Mouse (Mus musculus) stomach, embryonic 15.5 days (tissue): ENCODE measurements at regions not wholly inside any gene's neighbourhood (a gene's known extent, or its start where the extent isn't known, plus 50 kb on each side); places are given as distances from the start of the nearest gene placed in this dataset.

Source experiments
- ATAC-seq: fragments of 200-750 bp; cut with Nextera tagmentation; 2 replicates; pipeline ENCODE4 v1.8.0; 2017; ENCODE audit warnings: low read depth, moderate number of reproducible peaks, moderate TSS enrichment; ENCODE audit not compliant: insufficient read depth, low FRiP score
- H3K27ac ChIP-seq: fragments of 300-500 bp; sonication (generic); 2 replicates; pipeline ENCODE4 v1.5.1; 2015; ENCODE audit warnings: mild to moderate bottlenecking, inconsistent platforms
- H3K27me3 ChIP-seq: fragments of 300-500 bp; sonication (generic); replicated peaks from 2 replicates; pipeline ENCODE4 v1.6.1; 2015; ENCODE audit warnings: inconsistent platforms
- H3K36me3 ChIP-seq: fragments of 300-500 bp; sonication (generic); 2 replicates; pipeline ENCODE4 v1.6.1; 2015; ENCODE audit warnings: inconsistent platforms
- H3K4me1 ChIP-seq: fragments of 300-500 bp; sonication (generic); 2 replicates; pipeline ENCODE4 v1.6.1; 2015; ENCODE audit warnings: inconsistent platforms
- H3K4me2 ChIP-seq: fragments of 300-500 bp; sonication (generic); 2 replicates; pipeline ENCODE4 v1.6.1; 2015; ENCODE audit warnings: mild to moderate bottlenecking, inconsistent platforms
- H3K4me3 ChIP-seq: fragments of 300-500 bp; sonication (generic); replicated peaks from 2 replicates; pipeline ENCODE4 v1.5.1; 2015; ENCODE audit warnings: inconsistent platforms
- H3K9ac ChIP-seq: fragments of 300-500 bp; sonication (generic); 2 replicates; pipeline ENCODE4 v1.6.1; 2015; ENCODE audit warnings: inconsistent platforms
- H3K9me3 ChIP-seq: fragments of 300-500 bp; sonication (generic); 2 replicates; pipeline ENCODE4 v1.6.1; 2016; ENCODE audit warnings: inconsistent platforms
- WGBS: fragments of 180-500 bp; shearing (Covaris S2); methylation state at CpG from one replicate; pipeline ENCODE4 v1.1.7; 2015; 5-methylcytosine and 5-hydroxymethylcytosine counted together

DNA sequence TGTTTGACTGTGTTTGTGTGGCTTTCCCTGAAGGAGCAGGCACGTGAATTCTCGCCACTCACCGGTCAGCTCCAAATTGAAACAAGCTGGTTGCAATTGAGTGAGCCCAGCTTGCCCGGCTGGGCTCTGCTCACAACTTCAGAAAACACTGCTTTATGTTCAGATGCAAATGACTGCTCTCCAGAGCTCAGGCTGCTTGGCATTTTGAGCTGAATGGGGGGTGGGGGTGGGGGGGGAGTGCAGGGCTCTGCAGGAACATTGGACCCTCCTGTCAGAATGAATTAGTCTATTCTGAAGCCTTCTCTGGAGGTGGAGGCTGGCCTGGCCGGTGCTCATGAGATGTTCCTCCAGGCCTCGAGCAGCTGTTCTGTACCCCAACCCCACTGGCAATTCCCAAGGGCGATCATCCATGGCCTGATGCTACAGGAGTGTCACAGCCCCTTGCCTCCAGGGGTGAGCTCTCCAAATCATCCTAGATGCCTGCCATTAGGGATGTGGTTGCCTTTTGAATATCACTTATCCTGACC, 213.5 kb upstream of the Usp24 start:
- no peaks in the 10 kb centered on the region for H3K9me3 ChIP-seq
- 0 out of 2 replicates have a peak, but pooled peaks cover 4% of the 10 kb centered on the region for H3K4me1 ChIP-seq
- 51% methylated on average over 7 of the region's 7 CpGs for WGBS
- no peak for ATAC-seq
- no peak overlapping the region for H3K4me2 ChIP-seq
- H3K4me3 ChIP-seq = no peak overlapping the region
- H3K27me3 ChIP-seq = no peaks in the 10 kb centered on the region
- H3K27ac ChIP-seq = no peak overlapping the region
- H3K9ac ChIP-seq = no peak overlapping the region
- H3K36me3 ChIP-seq = no peaks in the 10 kb centered on the region

DNA sequence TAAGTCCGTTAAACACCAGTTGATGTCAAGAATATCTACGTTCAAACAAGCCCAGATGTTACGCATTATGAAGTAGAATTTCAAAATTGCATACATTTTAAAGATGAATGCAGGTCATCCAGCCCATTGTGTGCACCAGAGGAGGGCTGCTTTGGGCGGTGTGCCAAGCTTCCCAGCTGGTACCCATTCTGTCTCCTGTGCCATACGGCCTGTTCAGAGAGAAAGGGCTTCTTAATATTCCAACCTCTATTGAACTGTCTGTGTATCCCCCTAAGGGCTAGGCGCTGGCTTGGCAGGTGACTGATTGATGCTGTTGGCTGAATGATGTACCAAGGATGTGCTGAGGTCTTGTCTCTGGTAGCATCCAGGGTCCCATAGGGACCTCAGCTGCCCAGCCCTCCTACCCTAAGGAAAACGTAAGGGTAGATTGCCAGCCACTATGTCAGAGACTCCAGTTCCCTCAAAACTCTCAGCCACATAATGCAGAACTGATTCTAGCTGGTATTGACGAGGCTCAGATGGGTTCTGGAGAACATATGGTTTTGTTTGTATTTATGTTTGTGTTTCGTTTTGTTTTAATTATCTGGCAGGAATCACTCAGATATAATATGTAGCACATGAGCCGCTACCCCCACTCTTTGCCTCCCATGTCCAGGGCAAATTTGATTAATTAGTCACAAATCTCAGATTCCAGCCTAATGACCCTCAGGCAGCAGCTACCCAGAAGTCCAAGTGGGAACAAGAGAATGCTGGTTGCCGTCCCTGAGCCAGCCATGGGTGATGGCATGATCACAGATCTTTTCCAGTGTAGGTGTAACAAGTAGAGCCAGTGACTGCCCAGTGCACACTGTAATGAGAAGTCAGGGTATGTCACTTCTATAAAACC, 212.0 kb upstream of the Usp24 start:
- no peak overlapping the region for H3K27ac ChIP-seq
- 0 out of 2 replicates have a peak, but pooled peaks cover 4% of the 10 kb centered on the region for H3K4me1 ChIP-seq
- no peaks in the 10 kb centered on the region for H3K9me3 ChIP-seq
- 68% methylated on average over 11 of the region's 11 CpGs for WGBS
- no peak overlapping the region for H3K9ac ChIP-seq
- H3K4me2 ChIP-seq = no peak overlapping the region
- no peak overlapping the region for H3K4me3 ChIP-seq
- no peaks in the 10 kb centered on the region for H3K36me3 ChIP-seq
- no peaks in the 10 kb centered on the region for H3K27me3 ChIP-seq
- no peak for ATAC-seq

DNA sequence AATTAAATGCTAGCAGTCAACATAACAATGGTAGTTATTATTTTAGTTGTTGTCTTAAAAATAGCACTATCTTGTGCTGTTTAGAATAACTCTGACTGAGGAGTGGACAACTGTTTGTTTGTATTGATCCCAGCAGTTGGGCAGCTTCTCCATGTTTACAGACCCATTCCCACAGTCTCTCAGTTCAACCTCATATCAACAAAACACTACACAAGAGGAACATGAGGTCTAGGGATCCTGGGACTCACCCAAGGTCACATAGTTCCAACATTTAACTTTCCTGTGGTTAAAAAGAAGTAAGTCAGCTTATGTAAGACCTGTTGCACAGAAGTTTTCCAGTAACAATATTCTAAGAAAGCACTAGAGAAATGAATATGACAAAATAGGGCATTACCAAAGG, 203.0 kb upstream of the Usp24 start:
- no peak for ATAC-seq
- Histone ChIP-seq H3K36me3 (no peaks in the 10 kb centered on the region), H3K27me3 (no peaks in the 10 kb centered on the region), H3K9ac (no peak overlapping the region), H3K27ac (no peak overlapping the region), H3K9me3 (no peaks in the 10 kb centered on the region), H3K4me2 (no peak overlapping the region), H3K4me1 (no peaks in the 10 kb centered on the region), H3K4me3 (no peak overlapping the region)

DNA sequence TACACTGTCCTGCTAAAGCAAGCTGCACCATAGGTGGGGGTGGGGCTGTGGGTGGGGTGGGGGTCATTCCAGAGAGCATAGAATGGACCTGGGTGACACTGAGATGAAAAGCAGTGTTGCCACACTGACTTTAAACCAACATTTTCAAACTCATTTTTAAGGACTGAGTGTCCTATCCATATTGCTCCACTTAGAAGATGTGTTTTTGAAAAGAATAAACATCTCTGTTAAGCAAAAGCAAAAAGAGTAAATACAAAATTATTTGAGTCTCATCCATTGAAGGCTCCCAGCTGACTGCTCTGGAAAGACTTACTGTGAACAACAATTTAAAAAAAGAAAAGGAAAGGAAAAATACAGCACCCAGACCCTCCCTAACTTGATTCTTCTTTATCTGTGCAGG, 202.3 kb upstream of the Usp24 start:
- H3K4me2 ChIP-seq = no peak overlapping the region
- no peaks in the 10 kb centered on the region for H3K36me3 ChIP-seq
- no peak overlapping the region for H3K4me3 ChIP-seq
- H3K9ac ChIP-seq = no peak overlapping the region
- no peaks in the 10 kb centered on the region for H3K4me1 ChIP-seq
- H3K9me3 ChIP-seq = no peaks in the 10 kb centered on the region
- no peaks in the 10 kb centered on the region for H3K27me3 ChIP-seq
- H3K27ac ChIP-seq = peak overlapping the region; percentile 38; the same call in 1 of the 2 replicates
- no peak for ATAC-seq

DNA sequence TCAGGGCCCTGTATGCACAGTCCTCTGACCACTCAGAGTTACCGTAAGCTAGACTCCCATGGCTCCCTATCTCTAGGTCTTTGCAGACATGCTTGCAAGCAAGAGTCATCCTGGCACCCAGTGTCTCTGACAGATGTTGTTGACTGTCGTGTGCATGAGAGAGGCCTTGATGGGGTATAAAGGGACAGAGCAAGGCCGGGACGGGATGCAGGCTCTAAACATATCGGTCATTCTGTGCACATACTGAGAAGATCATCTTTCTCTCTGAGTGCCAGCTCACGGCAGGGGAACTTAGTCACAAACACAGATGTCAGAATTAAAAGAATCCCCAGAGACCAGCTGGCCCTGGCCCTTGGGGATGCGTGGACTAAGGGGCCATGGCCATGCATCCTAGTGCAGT, 199.4 kb upstream of the Usp24 start:
- Histone ChIP-seq H3K27me3 (no peaks in the 10 kb centered on the region), H3K36me3 (no peaks in the 10 kb centered on the region), H3K4me1 (no peaks in the 10 kb centered on the region), H3K27ac (no peak overlapping the region), H3K4me3 (no peak overlapping the region), H3K9me3 (no peaks in the 10 kb centered on the region), H3K9ac (no peak overlapping the region), H3K4me2 (no peak overlapping the region)
- ATAC-seq = no peak
- WGBS = 80% methylated on average over 7 of the region's 7 CpGs

DNA sequence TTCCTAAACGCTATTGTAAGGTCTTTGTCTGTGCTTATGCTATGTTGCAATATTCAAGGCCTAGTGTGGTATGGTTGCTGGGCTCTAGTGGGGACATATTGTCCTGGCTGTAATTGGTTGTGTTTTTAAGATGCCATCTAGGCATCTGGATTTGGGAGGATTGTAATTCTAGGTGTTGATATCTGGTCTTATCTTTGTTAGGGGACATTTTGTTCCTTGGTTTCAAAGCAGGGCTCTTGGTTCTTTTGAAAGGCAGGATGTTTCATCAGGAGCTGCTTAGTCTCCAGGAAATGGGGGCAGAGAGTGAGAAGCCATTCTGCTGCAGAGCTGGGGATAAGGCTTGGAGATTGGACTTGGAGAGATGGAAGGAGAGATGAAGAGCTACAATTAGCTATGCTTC, 194.7 kb upstream of the Usp24 start:
- H3K4me1 ChIP-seq = no peaks in the 10 kb centered on the region
- H3K4me2 ChIP-seq = no peak overlapping the region
- no peak overlapping the region for H3K9ac ChIP-seq
- H3K9me3 ChIP-seq = no peaks in the 10 kb centered on the region
- ATAC-seq = no peak
- no peak overlapping the region for H3K27ac ChIP-seq
- no peak overlapping the region for H3K4me3 ChIP-seq
- H3K36me3 ChIP-seq = no peaks in the 10 kb centered on the region
- H3K27me3 ChIP-seq = no peaks in the 10 kb centered on the region
- 78% methylated on average over 1 of the region's 1 CpGs for WGBS

DNA sequence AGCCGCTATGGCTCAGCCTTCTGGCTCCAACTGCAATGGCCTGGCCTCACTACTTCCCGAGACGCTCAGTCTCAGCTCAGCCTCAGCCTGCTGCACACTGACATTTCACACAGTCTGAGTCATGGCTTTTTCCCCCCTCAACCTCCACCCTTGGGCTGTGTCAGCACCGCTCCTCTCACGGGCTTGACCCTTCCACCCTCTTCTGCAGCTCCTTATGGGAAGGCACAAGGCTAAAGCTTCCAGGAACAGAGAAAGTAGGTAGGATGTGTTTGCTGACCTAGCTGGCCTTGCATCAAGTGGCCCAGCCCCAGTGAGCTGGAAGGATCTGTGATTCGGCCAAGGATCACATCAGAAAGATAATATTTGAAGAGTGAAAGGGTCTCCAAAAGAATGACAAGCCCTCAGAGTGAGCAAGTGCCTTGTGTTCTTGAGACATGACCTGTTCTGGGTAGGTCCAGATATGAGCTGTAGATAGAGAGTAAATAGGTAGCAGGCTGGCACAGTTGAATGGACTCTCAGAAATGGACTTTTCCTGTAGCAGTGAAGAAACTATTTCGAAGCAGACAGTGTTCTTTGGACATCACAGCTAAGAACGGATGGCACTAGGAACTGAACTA, 192.9 kb upstream of the Usp24 start:
- 73% methylated on average over 8 of the region's 8 CpGs for WGBS
- no peaks in the 10 kb centered on the region for H3K4me1 ChIP-seq
- H3K27ac ChIP-seq = no peak overlapping the region
- H3K4me2 ChIP-seq = no peak overlapping the region
- no peaks in the 10 kb centered on the region for H3K9me3 ChIP-seq
- no peak overlapping the region for H3K4me3 ChIP-seq
- no peak overlapping the region for H3K9ac ChIP-seq
- H3K27me3 ChIP-seq = no peaks in the 10 kb centered on the region
- H3K36me3 ChIP-seq = no peaks in the 10 kb centered on the region
- ATAC-seq = no peak

DNA sequence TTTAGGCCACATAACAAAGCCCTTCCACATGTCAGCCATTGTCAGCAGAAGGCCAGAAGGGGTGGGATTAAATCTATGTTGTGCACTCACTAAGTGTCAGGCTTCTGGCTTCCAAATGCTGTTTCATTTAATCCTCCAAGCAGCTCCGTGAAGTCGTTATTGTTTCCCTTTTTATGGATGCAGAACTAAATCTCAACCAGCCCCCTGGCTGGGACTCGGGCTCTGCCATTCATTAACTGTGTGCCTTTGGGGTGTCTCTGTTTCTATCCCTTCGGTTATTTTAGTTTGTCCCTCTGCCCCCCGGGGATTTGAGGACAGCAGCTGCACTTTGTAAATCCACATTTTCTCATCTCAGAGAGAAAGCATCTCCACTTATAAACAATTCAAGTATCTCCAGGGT, 188.8 kb upstream of the Usp24 start:
- H3K9me3 ChIP-seq = no peaks in the 10 kb centered on the region
- H3K36me3 ChIP-seq = no peaks in the 10 kb centered on the region
- H3K4me3 ChIP-seq = no peak overlapping the region
- H3K4me2 ChIP-seq = no peak overlapping the region
- H3K4me1 ChIP-seq = no peaks in the 10 kb centered on the region
- H3K27me3 ChIP-seq = no peaks in the 10 kb centered on the region
- peak overlapping the region; percentile 35; the same call in 1 of the 2 replicates for H3K27ac ChIP-seq
- no peak for ATAC-seq
- H3K9ac ChIP-seq = no peak overlapping the region
- 47% methylated on average over 5 of the region's 5 CpGs for WGBS

DNA sequence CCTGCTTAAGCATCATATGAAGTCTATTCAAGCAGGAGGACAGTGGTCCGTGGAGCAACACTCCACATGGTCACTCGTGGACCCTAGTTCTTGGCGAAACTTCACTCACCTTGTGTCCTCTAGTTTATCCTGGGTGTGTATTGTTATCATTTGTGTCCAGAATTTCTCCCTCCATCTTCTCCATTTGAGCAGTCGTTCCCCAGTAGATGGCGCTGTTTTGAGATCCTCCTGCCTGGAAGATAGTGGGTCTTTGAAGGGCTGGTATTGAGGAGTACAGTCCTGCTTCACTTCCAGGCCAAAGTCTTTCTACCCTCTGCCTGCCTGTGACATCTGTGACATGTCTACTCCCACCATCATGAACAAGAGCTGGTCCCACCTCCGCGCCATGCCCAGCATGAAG, 188.4 kb upstream of the Usp24 start:
- 54% methylated on average over 7 of the region's 7 CpGs for WGBS
- Histone ChIP-seq H3K9ac (no peak overlapping the region), H3K4me1 (no peaks in the 10 kb centered on the region), H3K4me2 (no peak overlapping the region), H3K27me3 (no peaks in the 10 kb centered on the region), H3K36me3 (no peaks in the 10 kb centered on the region), H3K9me3 (no peaks in the 10 kb centered on the region), H3K27ac (peak overlapping the region; percentile 35; the same call in 1 of the 2 replicates), H3K4me3 (no peak overlapping the region)
- ATAC-seq = no peak

DNA sequence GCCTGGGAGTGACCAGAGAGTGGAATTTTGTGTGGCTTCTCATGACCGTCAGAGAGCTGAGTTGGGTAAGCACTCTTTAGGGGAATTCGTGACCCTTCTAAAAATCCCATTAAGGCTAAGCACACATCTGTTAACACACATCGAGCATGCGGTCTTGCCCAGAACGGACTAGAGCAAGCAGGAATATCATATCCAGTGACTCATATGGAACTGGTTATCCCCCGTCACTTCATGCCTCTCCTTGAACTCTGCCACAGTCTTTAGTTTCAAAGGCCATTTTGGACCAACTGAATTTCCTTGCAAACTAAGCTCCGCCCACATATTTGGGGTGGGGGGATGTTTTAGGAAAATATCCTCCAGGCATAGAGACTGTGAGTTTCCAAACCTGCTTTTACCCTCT, 186.7 kb upstream of the Usp24 start:
- no peak for ATAC-seq
- no peaks in the 10 kb centered on the region for H3K9me3 ChIP-seq
- H3K4me1 ChIP-seq = no peaks in the 10 kb centered on the region
- H3K27me3 ChIP-seq = no peaks in the 10 kb centered on the region
- H3K4me2 ChIP-seq = no peak overlapping the region
- 57% methylated on average over 7 of the region's 7 CpGs for WGBS
- H3K4me3 ChIP-seq = no peak overlapping the region
- no peak overlapping the region for H3K9ac ChIP-seq
- H3K36me3 ChIP-seq = no peaks in the 10 kb centered on the region
- H3K27ac ChIP-seq = peak overlapping the region; percentile 57; the same call in 1 of the 2 replicates

DNA sequence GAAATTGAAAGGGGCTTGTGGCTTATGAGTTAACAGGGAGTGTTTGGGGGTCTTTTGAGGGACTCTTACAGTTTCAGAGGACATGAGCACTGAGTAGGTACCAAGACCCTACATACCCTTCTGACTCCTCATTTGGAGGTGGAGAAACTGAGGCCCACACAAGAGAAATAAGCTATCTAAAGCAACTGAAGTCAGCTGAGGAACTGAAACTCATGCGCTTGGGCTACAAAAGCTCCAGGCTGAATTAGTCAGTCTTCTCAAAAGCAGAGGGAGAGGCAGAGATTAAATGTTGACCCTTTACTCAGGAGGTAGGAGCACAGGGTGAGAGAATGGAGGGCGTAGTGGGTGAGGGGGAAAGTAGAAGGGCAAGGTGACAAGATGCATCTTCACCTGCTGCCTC, 186.2 kb upstream of the Usp24 start:
- H3K27me3 ChIP-seq = no peaks in the 10 kb centered on the region
- no peaks in the 10 kb centered on the region for H3K9me3 ChIP-seq
- 97% methylated on average over 2 of the region's 2 CpGs for WGBS
- H3K4me2 ChIP-seq = no peak overlapping the region
- no peak overlapping the region for H3K9ac ChIP-seq
- no peaks in the 10 kb centered on the region for H3K36me3 ChIP-seq
- peak overlapping the region; percentile 57; the same call in 1 of the 2 replicates for H3K27ac ChIP-seq
- H3K4me1 ChIP-seq = no peaks in the 10 kb centered on the region
- H3K4me3 ChIP-seq = no peak overlapping the region
- ATAC-seq = no peak
